Mouse (Mus musculus): ENCODE measurements around the gene Traf4. TPM values are rescaled to one million over a fixed set of nuclear protein-coding genes. Genes with fewer than 3 reads are reported as not detected.

Traf4 gene
- polyA plus RNA-seq, 1 experiment from 2014 or later = 115 TPM

- no peaks in the 10 kb centered on the region for H3K36me3 ChIP-seq
- H3K4me1 ChIP-seq (replicated peaks) = peaks cover 19% of the 10 kb centered on the region
- WGBS = 10% methylated on average over 19 of the region's 19 CpGs
- H3K4me2 ChIP-seq = peak overlapping the region; percentile 76
- peak overlapping the region; percentile 88 for H3K27ac ChIP-seq
- H3K9ac ChIP-seq (replicated peaks) = peak overlapping the region; percentile 84
- H3K4me3 ChIP-seq (replicated peaks) = peak overlapping the region; percentile 75
- no peak for ATAC-seq (ENCODE audit: insufficient number of reproducible peaks, insufficient read depth, low FRiP score, low TSS enrichment, low read depth)
- H3K9me3 ChIP-seq = no peaks in the 10 kb centered on the region
- H3K27me3 ChIP-seq = no peaks in the 10 kb centered on the region
Measured at GRCm38 (mm10) chr11:78114676-78115366, 50.6 kb downstream of the Traf4 start.

GRCm38 (mm10) chr11:78113616-78114015 lies 51.8 kb downstream of the Traf4 start:
- H3K4me3 ChIP-seq (replicated peaks) = no peak overlapping the region
- no peak overlapping the region for H3K9ac ChIP-seq (replicated peaks)
- no peaks in the 10 kb centered on the region for H3K36me3 ChIP-seq
- no peak for ATAC-seq (ENCODE audit: insufficient number of reproducible peaks, insufficient read depth, low FRiP score, low TSS enrichment, low read depth)
- H3K27ac ChIP-seq = 0 out of 2 replicates have a peak overlapping the region, but pooled peaks have one; percentile 5
- H3K4me2 ChIP-seq = no peak overlapping the region
- WGBS = 93% methylated on average over 2 of the region's 2 CpGs
- H3K4me1 ChIP-seq (replicated peaks) = peaks cover 21% of the 10 kb centered on the region
- no peaks in the 10 kb centered on the region for H3K9me3 ChIP-seq
- no peaks in the 10 kb centered on the region for H3K27me3 ChIP-seq

Small RNAs within 50 kb of the gene (microRNA-seq; reads per million reads assigned to microRNA genes)
- 0.70 reads per million for gene Mir7653

Other genes with a start within 250 kb of the Traf4 start
- 0.06 TPM in 1 of 2 replicates, not detected in the other for gene Sez6, start 234.8 kb downstream of the Traf4 start, polyA plus RNA-seq (2016; fragmentation: Nextera tagmentation; extraction: Ambion mirVana)
- 26.8 and 27.7 TPM in 2 replicates for gene Phf12, start 182.8 kb downstream of the Traf4 start, polyA plus RNA-seq (2016; fragmentation: Nextera tagmentation; extraction: Ambion mirVana)
- gene Dhrs13, start 133.3 kb downstream of the Traf4 start, polyA plus RNA-seq (2016; fragmentation: Nextera tagmentation; extraction: Ambion mirVana) = 19.0 and 20.4 TPM in 2 replicates
- gene Flot2, start 127.7 kb downstream of the Traf4 start, polyA plus RNA-seq (2016; fragmentation: Nextera tagmentation; extraction: Ambion mirVana) = 49.5 and 52.0 TPM in 2 replicates
- 39.2 and 41.0 TPM in 2 replicates for gene Eral1, start 85.2 kb downstream of the Traf4 start, polyA plus RNA-seq (2016; fragmentation: Nextera tagmentation; extraction: Ambion mirVana)
- gene Fam222b, start 70.9 kb downstream of the Traf4 start, polyA plus RNA-seq (2016; fragmentation: Nextera tagmentation; extraction: Ambion mirVana) = 12.7 and 14.5 TPM in 2 replicates
- gene Nek8, start 11.1 kb upstream of the Traf4 start, polyA plus RNA-seq (2016; fragmentation: Nextera tagmentation; extraction: Ambion mirVana) = 18.3 and 20.4 TPM in 2 replicates
- 11.6 and 11.9 TPM in 2 replicates for gene Tlcd1, start 11.1 kb upstream of the Traf4 start, polyA plus RNA-seq (2016; fragmentation: Nextera tagmentation; extraction: Ambion mirVana)
- 1,381 and 1,432 TPM in 2 replicates for gene Rpl23a, start 18.0 kb upstream of the Traf4 start, polyA plus RNA-seq (2016; fragmentation: Nextera tagmentation; extraction: Ambion mirVana)
- 149 and 157 TPM in 2 replicates for gene Rab34, start 22.8 kb upstream of the Traf4 start, polyA plus RNA-seq (2016; fragmentation: Nextera tagmentation; extraction: Ambion mirVana)
- gene Proca1, start 27.8 kb upstream of the Traf4 start, polyA plus RNA-seq (2016; fragmentation: Nextera tagmentation; extraction: Ambion mirVana) = 1.9 and 2.7 TPM in 2 replicates
- 49.5 and 54.8 TPM in 2 replicates for gene Sdf2, start 80.2 kb upstream of the Traf4 start, polyA plus RNA-seq (2016; fragmentation: Nextera tagmentation; extraction: Ambion mirVana)
- 36.8 and 42.2 TPM in 2 replicates for gene Supt6, start 80.4 kb upstream of the Traf4 start, polyA plus RNA-seq (2016; fragmentation: Nextera tagmentation; extraction: Ambion mirVana)
- gene 2610507B11Rik, start 96.2 kb upstream of the Traf4 start, polyA plus RNA-seq (2016; fragmentation: Nextera tagmentation; extraction: Ambion mirVana) = 79.1 and 81.8 TPM in 2 replicates
- gene BC030499, start 125.3 kb upstream of the Traf4 start, polyA plus RNA-seq (2016; fragmentation: Nextera tagmentation; extraction: Ambion mirVana) = 0.26 and 0.28 TPM in 2 replicates
- 55.3 and 63.6 TPM in 2 replicates for gene Spag5, start 135.9 kb upstream of the Traf4 start, polyA plus RNA-seq (2016; fragmentation: Nextera tagmentation; extraction: Ambion mirVana)
- gene Aldoc, start 157.4 kb upstream of the Traf4 start, polyA plus RNA-seq (2016; fragmentation: Nextera tagmentation; extraction: Ambion mirVana) = 4.0 and 5.0 TPM in 2 replicates
- gene Pigs, start 162.8 kb upstream of the Traf4 start, polyA plus RNA-seq (2016; fragmentation: Nextera tagmentation; extraction: Ambion mirVana) = 68.8 and 72.5 TPM in 2 replicates
- 94.8 and 96.3 TPM in 2 replicates for gene Unc119, start 177.9 kb upstream of the Traf4 start, polyA plus RNA-seq (2016; fragmentation: Nextera tagmentation; extraction: Ambion mirVana)
- not detected in 2 replicates for gene Foxn1, start 221.0 kb upstream of the Traf4 start, polyA plus RNA-seq (2016; fragmentation: Nextera tagmentation; extraction: Ambion mirVana)